Comparison of ENCODE assay signal across 9 mouse cellular contexts in the genomic region with DNA sequence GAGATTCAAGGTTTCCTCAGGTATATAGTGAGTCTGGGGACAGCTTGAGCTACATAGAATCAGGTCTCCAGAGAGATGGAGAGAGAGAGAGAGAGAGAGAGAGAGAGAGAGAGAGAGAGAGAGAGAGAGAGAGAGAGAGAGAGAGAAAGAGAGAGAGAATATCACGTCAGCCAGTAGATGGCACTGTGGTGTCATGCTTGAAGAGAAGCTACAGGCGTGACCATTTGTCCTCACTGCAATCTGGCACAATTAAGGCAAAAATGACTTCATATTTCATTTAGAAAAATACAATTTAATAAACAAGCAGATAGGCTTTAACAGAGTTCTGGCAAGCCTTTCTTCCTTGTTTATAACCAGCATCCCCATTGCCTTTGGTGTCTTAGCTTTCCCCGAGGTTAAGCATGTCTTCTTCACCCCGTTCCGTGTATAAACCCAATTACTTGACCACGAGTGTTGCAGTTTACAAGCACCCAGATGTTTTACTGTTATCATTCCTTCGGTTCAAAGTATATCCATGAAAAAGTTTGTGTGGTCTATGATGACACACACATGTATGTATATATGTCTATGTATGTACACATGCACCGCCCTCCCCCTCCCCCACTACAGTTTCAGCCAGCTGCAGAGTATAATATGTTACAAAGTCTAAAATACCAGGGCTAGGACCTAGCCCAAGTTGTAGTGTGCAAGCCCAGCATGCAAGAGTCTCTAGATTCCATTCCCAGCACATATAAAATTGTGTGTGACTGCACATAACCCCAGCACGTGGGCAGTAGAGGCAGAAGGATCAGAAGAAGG. TPM values are rescaled to one million over a fixed set of nuclear protein-coding genes. Genes with fewer than 3 reads are reported as not detected.
DNase-seq lines count a peak whose midpoint lies in the region; ATAC-seq and TF ChIP-seq lines count a peak whose summit lies in the region.
"Had no signal": no experiment of that assay in that cellular context is flagged by ENCODE, and none has a peak within 500 bp of the region (broad histone marks: within the 10 kb centered on the region; RNA-seq: fewer than 3 reads in every experiment).

No protein-coding gene starts in this region.

- no peak overlapping the region for H3K27ac ChIP-seq in cerebellum, adult 2 months (ENCODE audit: insufficient read depth, low read length)
- H3K27ac ChIP-seq in intestine, postnatal 0 days (ENCODE audit: low read depth, low read length), result no peak overlapping the region
- no peak overlapping the region for H3K27ac ChIP-seq in liver, embryonic 14.5 days
- H3K27ac ChIP-seq: liver, embryonic 15.5 days had no signal

- no peaks in the 10 kb centered on the region for H3K27me3 ChIP-seq in cerebellum, adult 2 months (ENCODE audit: control insufficient read depth, insufficient read depth, low read length)
- H3K27me3 ChIP-seq in intestine, postnatal 0 days (replicated peaks; ENCODE audit: control insufficient read depth, insufficient read depth, low read length), result no peaks in the 10 kb centered on the region
- no peaks in the 10 kb centered on the region for H3K27me3 ChIP-seq in liver, embryonic 14.5 days (ENCODE audit: control insufficient read depth, insufficient read depth, low read length)
- H3K27me3 ChIP-seq: liver, embryonic 15.5 days had no signal

- no peak for TF ChIP-seq POLR2A in cerebellum, adult 2 months (IDR thresholded peaks at IDR 0.05; ENCODE audit: borderline replicate concordance, insufficient read depth, low read length)

- no peaks in the 10 kb centered on the region for H3K9me3 ChIP-seq in intestine, postnatal 0 days (ENCODE audit: control insufficient read depth)
- no peaks in the 10 kb centered on the region for H3K9me3 ChIP-seq in liver, embryonic 14.5 days (ENCODE audit: control insufficient read depth, low read length)
- H3K9me3 ChIP-seq: liver, embryonic 15.5 days had no signal

- H3K4me1 ChIP-seq in cerebellum, adult 2 months (ENCODE audit: control insufficient read depth, insufficient read depth, low read length), result no peaks in the 10 kb centered on the region
- no peaks in the 10 kb centered on the region for H3K4me1 ChIP-seq in intestine, postnatal 0 days (replicated peaks; ENCODE audit: control insufficient read depth, insufficient read depth, low read length)
- no peaks in the 10 kb centered on the region for H3K4me1 ChIP-seq in liver, embryonic 14.5 days (replicated peaks; ENCODE audit: control insufficient read depth in 2 of 2, insufficient read depth in 2 of 2, low read length in 1 of 2)
- H3K4me1 ChIP-seq: liver, embryonic 15.5 days had no signal

- no peak overlapping the region for H3K9ac ChIP-seq in intestine, postnatal 0 days (ENCODE audit: low read depth, low read length)
- H3K9ac ChIP-seq in liver, embryonic 14.5 days (replicated peaks), result no peak overlapping the region
- H3K9ac ChIP-seq: liver, embryonic 15.5 days had no signal

- peak; percentile 72 for ATAC-seq in frontal cortex, adult (ENCODE audit: low TSS enrichment)
- ATAC-seq in intestine, postnatal 0 days, result no peak
- ATAC-seq in liver, embryonic 14.5 days (ENCODE audit: insufficient read depth), result no peak
- no peak for ATAC-seq in megakaryocyte, adult 5-6 weeks (ENCODE audit: poor library complexity, severe bottlenecking)

- DNase-seq in ovary, postnatal 14 days (ENCODE audit: low spot score), result peak; percentile 58
- DNase-seq in ovary, postnatal 36 days (ENCODE audit: low spot score), result no peak
- DNase-seq in cerebellum, adult 2 months, result peak; percentile 50 to 53
- DNase-seq in liver, embryonic 14.5 days (ENCODE audit: low read depth in 3 of 3, low spot score in 3 of 3), result peak in 1 of 3 experiments; percentile 7
- peak; percentile 68 for DNase-seq in retina, adult 2 months (ENCODE audit: low read depth, low spot score)

- WGBS in cerebellum, adult 2 months, result 51% methylated on average over 9 of the region's 9 CpGs
- WGBS in intestine, postnatal 0 days, result 49% methylated on average over 9 of the region's 9 CpGs
- WGBS in liver, embryonic 14.5 days (ENCODE audit: insufficient replicate concordance), result 47% methylated on average over 9 of the region's 9 CpGs

- no peak overlapping the region for H3K4me3 ChIP-seq in cerebellum, adult 2 months (replicated peaks; ENCODE audit: insufficient read depth, low read depth, low read length)
- no peak overlapping the region for H3K4me3 ChIP-seq in intestine, postnatal 0 days (ENCODE audit: low read depth, low read length)
- H3K4me3 ChIP-seq in liver, embryonic 14.5 days (ENCODE audit: insufficient read depth in 1 of 2, low read depth in 2 of 2, low read length in 2 of 2), result no peak overlapping the region
- H3K4me3 ChIP-seq: liver, embryonic 15.5 days had no signal

- peak; percentile 77 for TF ChIP-seq CTCF in cerebellum, adult 2 months (IDR thresholded peaks at IDR 0.05; ENCODE audit: borderline replicate concordance, insufficient read depth, low read depth, low read length)
- TF ChIP-seq CTCF in intestine, postnatal 0 days (IDR thresholded peaks at IDR 0.05; ENCODE audit: low read depth), result peak; percentile 85
- TF ChIP-seq CTCF in liver, embryonic 14.5 days (IDR thresholded peaks at IDR 0.05; ENCODE audit: low read depth), result peak; percentile 61

- 0 out of 2 replicates have a peak overlapping the region, but pooled peaks have one; percentile 7 for H3K4me2 ChIP-seq in intestine, postnatal 0 days (replicated peaks; ENCODE audit: low read depth)
- H3K4me2 ChIP-seq in liver, embryonic 14.5 days (ENCODE audit: low read depth), result no peak overlapping the region
- H3K4me2 ChIP-seq: liver, embryonic 15.5 days had no signal

- no peak for TF ChIP-seq EP300 in liver, embryonic 14.5 days (IDR thresholded peaks at IDR 0.05; ENCODE audit: low read depth)

- no peaks in the 10 kb centered on the region for H3K36me3 ChIP-seq in intestine, postnatal 0 days (ENCODE audit: control insufficient read depth, insufficient read depth)
- no peaks in the 10 kb centered on the region for H3K36me3 ChIP-seq in liver, embryonic 14.5 days (replicated peaks; ENCODE audit: control insufficient read depth, insufficient read depth, low read depth)
- H3K36me3 ChIP-seq: liver, embryonic 15.5 days had no signal

RNA-seq across cellular contexts. Expression of a gene that starts 53.8 kb away (rescaled TPM):
- 218 and 239 TPM in 2 replicates for polyA plus RNA-seq in cerebellum, adult 2 months (2012; rRNA removed)
- polyA plus RNA-seq in intestine, postnatal 0 days (2015; fragmentation: Nextera tagmentation; extraction: Ambion mirVana), result 21.6 and 30.6 TPM in 2 replicates
- 2.0 and 3.1 TPM in 2 replicates for polyA plus RNA-seq in liver, embryonic 14.5 days (2012; rRNA removed)
- polyA plus RNA-seq in liver, embryonic 14.5 days (2014; fragmentation: Nextera tagmentation; extraction: Ambion mirVana), result 5.3 and 5.7 TPM in 2 replicates
- not detected in 2 replicates for total RNA-seq in megakaryocyte, adult 5-6 weeks (2015)
- total RNA-seq in megakaryocyte, adult 5-6 weeks (2017), result 0.33 TPM in 1 of 2 replicates, not detected in the other
